ENCODE assay signal across 14 mouse cellular contexts in the genomic region with DNA sequence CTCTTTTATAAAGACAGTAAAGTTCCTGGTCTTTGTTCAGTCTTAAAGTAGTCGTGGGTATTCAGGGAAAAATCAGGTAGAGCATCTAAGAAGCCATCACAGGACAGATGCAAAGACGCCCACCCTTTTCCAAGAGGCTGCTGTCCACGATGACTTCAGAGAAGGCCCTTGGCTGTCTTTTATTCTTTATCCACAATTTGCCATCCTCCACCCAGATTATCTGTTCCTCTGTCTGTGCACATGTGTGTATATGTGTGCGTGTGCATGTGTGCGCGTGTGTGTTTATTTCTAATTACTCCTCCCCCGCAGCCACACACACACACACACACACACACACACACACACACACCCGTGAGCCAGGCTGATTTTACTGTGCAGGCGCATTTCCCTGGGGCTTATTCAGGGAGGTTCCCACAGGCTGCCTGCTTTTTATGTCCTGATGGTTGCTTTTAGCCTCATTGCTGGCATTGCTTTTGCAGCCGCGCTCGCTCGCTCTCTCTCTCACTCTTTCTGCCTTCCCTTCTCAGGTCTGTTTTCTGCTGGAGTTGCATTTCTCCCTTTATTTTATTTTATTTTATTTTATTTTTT.
DNase-seq lines count a peak whose midpoint lies in the region; ATAC-seq lines count a peak whose summit lies in the region.
"Had no signal": no experiment of that assay in that cellular context is flagged by ENCODE, and none has a peak within 500 bp of the region (broad histone marks: within the 10 kb centered on the region; RNA-seq: fewer than 3 reads in every experiment).

No protein-coding gene starts in this region.

- H3K4me1 ChIP-seq in hindbrain, embryonic 13.5 days (replicated peaks): peaks cover 39% of the 10 kb centered on the region
- peaks cover 6% of the 10 kb centered on the region; the same call in 1 of the 2 replicates for H3K4me1 ChIP-seq in hindbrain, embryonic 10.5 days (replicated peaks)
- no peaks in the 10 kb centered on the region; the same call in 1 of the 2 replicates for H3K4me1 ChIP-seq in embryonic facial prominence, embryonic 14.5 days (ENCODE audit: control insufficient read depth, insufficient read depth, low read length)
- H3K4me1 ChIP-seq in midbrain, embryonic 16.5 days (ENCODE audit: control insufficient read depth, insufficient read depth, low read length): no peaks in the 10 kb centered on the region

- no peaks in the 10 kb centered on the region for H3K36me3 ChIP-seq in hindbrain, embryonic 13.5 days
- no peaks in the 10 kb centered on the region for H3K36me3 ChIP-seq in hindbrain, embryonic 10.5 days
- no peaks in the 10 kb centered on the region for H3K36me3 ChIP-seq in embryonic facial prominence, embryonic 14.5 days (ENCODE audit: control insufficient read depth, insufficient read depth, low read length)
- H3K36me3 ChIP-seq in midbrain, embryonic 16.5 days (ENCODE audit: control insufficient read depth, insufficient read depth, low read length): no peaks in the 10 kb centered on the region

- no peak overlapping the region for H3K9ac ChIP-seq in hindbrain, embryonic 13.5 days
- H3K9ac ChIP-seq in embryonic facial prominence, embryonic 14.5 days (ENCODE audit: low read depth, low read length): no peak overlapping the region
- no peak overlapping the region for H3K9ac ChIP-seq in midbrain, embryonic 16.5 days (ENCODE audit: low read depth, low read length)

- no peak overlapping the region for H3K4me3 ChIP-seq in hindbrain, embryonic 13.5 days
- H3K4me3 ChIP-seq in hindbrain, embryonic 10.5 days: no peak overlapping the region
- no peak overlapping the region for H3K4me3 ChIP-seq in embryonic facial prominence, embryonic 14.5 days (ENCODE audit: low read depth, low read length)
- no peak overlapping the region for H3K4me3 ChIP-seq in midbrain, embryonic 16.5 days (ENCODE audit: low read depth, low read length)

- no peaks in the 10 kb centered on the region for H3K9me3 ChIP-seq in hindbrain, embryonic 13.5 days
- H3K9me3 ChIP-seq in hindbrain, embryonic 10.5 days: no peaks in the 10 kb centered on the region
- H3K9me3 ChIP-seq in embryonic facial prominence, embryonic 14.5 days (ENCODE audit: control insufficient read depth, low read length): no peaks in the 10 kb centered on the region
- H3K9me3 ChIP-seq in midbrain, embryonic 16.5 days (replicated peaks; ENCODE audit: control insufficient read depth, low read length, poor library complexity, severe bottlenecking): no peaks in the 10 kb centered on the region

- 58% methylated on average over 13 of the region's 13 CpGs for WGBS in hindbrain, embryonic 13.5 days
- 88% methylated on average over 13 of the region's 13 CpGs for WGBS in hindbrain, embryonic 10.5 days
- 67% methylated on average over 13 of the region's 13 CpGs for WGBS in embryonic facial prominence, embryonic 14.5 days
- WGBS in midbrain, embryonic 16.5 days: 69% methylated on average over 13 of the region's 13 CpGs

- no peak for DNase-seq in hindbrain, embryonic 10.5 days (ENCODE audit: low spot score)
- peak; percentile 18 for DNase-seq in embryo, embryonic 10 days (ENCODE audit: low spot score)
- peak; percentile 49 for DNase-seq in embryonic facial prominence, embryonic 14.5 days (ENCODE audit: low spot score)
- DNase-seq in natural killer cell, adult 2 months (ENCODE audit: low spot score in 2 of 2): no peak
- DNase-seq in frontal cortex, postnatal 14 days (ENCODE audit: low spot score in 2 of 2): no peak
- no peak for DNase-seq in adrenal gland, adult 8-10 months
- DNase-seq: gastrocnemius, postnatal 36 days; heart, postnatal 36 days; kidney, postnatal 25 days; spleen, adult 18-20 months; thymus, postnatal 14 days had no signal

- peak overlapping the region; percentile 58 for H3K27ac ChIP-seq in hindbrain, embryonic 13.5 days
- H3K27ac ChIP-seq in hindbrain, embryonic 10.5 days: no peak overlapping the region
- no peak overlapping the region for H3K27ac ChIP-seq in embryonic facial prominence, embryonic 14.5 days (replicated peaks; ENCODE audit: low read depth, low read length)
- H3K27ac ChIP-seq in midbrain, embryonic 16.5 days (ENCODE audit: low read length): no peak overlapping the region

- ATAC-seq in hindbrain, embryonic 13.5 days (ENCODE audit: low FRiP score): no peak
- ATAC-seq in embryonic facial prominence, embryonic 14.5 days (ENCODE audit: low read depth): no peak
- ATAC-seq in midbrain, embryonic 16.5 days: peak; percentile 51; the same call in 1 of the 2 replicates
- ATAC-seq: lung, postnatal 0 days had no signal

- H3K4me2 ChIP-seq in hindbrain, embryonic 13.5 days: no peak overlapping the region
- H3K4me2 ChIP-seq in embryonic facial prominence, embryonic 14.5 days (ENCODE audit: low read depth, low read length): no peak overlapping the region
- H3K4me2 ChIP-seq in midbrain, embryonic 16.5 days (ENCODE audit: low read length): no peak overlapping the region

- H3K27me3 ChIP-seq in hindbrain, embryonic 13.5 days: no peaks in the 10 kb centered on the region
- no peaks in the 10 kb centered on the region for H3K27me3 ChIP-seq in hindbrain, embryonic 10.5 days (ENCODE audit: insufficient read depth, poor library complexity, severe bottlenecking)
- no peaks in the 10 kb centered on the region for H3K27me3 ChIP-seq in embryonic facial prominence, embryonic 14.5 days (replicated peaks; ENCODE audit: control insufficient read depth, insufficient read depth, low read length)
- H3K27me3 ChIP-seq in midbrain, embryonic 16.5 days (ENCODE audit: control insufficient read depth, insufficient read depth, low read depth, low read length): no peaks in the 10 kb centered on the region

Comparison
In these comparisons a context has a peak if more than half of its experiments do, and no peak if none do; other contexts are left out.
1. DNase-seq: peak in embryo, embryonic 10 days (single experiment) and embryonic facial prominence, embryonic 14.5 days (single experiment); none in hindbrain, embryonic 10.5 days (single experiment), natural killer cell, adult 2 months (0 of 2), frontal cortex, postnatal 14 days (0 of 2) and adrenal gland, adult 8-10 months (single experiment).